13 mouse cellular contexts compared by ENCODE assay signal in genomic region chr3:41492031-41492726, GRCm38 (mm10).
DNase-seq lines count a peak whose midpoint lies in the region; ATAC-seq and TF ChIP-seq lines count a peak whose summit lies in the region.
"Had no signal": no experiment of that assay in that cellular context is flagged by ENCODE, and none has a peak within 500 bp of the region (broad histone marks: within the 10 kb centered on the region; RNA-seq: fewer than 3 reads in every experiment).

No protein-coding gene starts in this region.

- no peak for TF ChIP-seq POLR2A in ES-Bruce4 (IDR thresholded peaks at IDR 0.05; ENCODE audit: insufficient read depth, low read length)

- no peaks in the 10 kb centered on the region for H3K27me3 ChIP-seq in ES-Bruce4 (ENCODE audit: control insufficient read depth, insufficient read depth, low read length, poor library complexity, severe bottlenecking)
- H3K27me3 ChIP-seq: limb, embryonic 12.5 days; neural tube, embryonic 15.5 days; Patski; stomach, embryonic 15.5 days had no signal

- ATAC-seq in monocyte, adult 5-6 weeks (replicated peaks; ENCODE audit: insufficient number of reproducible peaks, low FRiP score, low TSS enrichment, poor library complexity, severe bottlenecking) = no peak
- ATAC-seq: Patski had no signal

- peak overlapping the region; percentile 93 for H3K9ac ChIP-seq in ES-Bruce4 (ENCODE audit: low read depth, poor library complexity, severe bottlenecking)
- H3K9ac ChIP-seq: limb, embryonic 12.5 days; neural tube, embryonic 15.5 days; stomach, embryonic 15.5 days had no signal

- H3K4me3 ChIP-seq in ES-Bruce4 (ENCODE audit: low read depth, low read length) = peak overlapping the region; percentile 100
- H3K4me3 ChIP-seq: limb, embryonic 12.5 days; neural tube, embryonic 15.5 days; stomach, embryonic 15.5 days had no signal

- TF ChIP-seq EP300 in ES-Bruce4 (IDR thresholded peaks at IDR 0.05; ENCODE audit: insufficient read depth, low read depth, low read length) = no peak

- H3K36me3 ChIP-seq in ES-Bruce4 (ENCODE audit: control insufficient read depth, insufficient read depth, low read length, poor library complexity, severe bottlenecking) = peaks cover 32% of the 10 kb centered on the region
- H3K36me3 ChIP-seq: limb, embryonic 12.5 days; neural tube, embryonic 15.5 days; stomach, embryonic 15.5 days had no signal

- peak; percentile 50 to 54 for DNase-seq in kidney, postnatal 25 days
- no peak for DNase-seq in kidney, adult 18-20 months
- peak; percentile 69 for DNase-seq in 416B (ENCODE audit: low read depth)
- DNase-seq in adrenal gland, postnatal 14 days = peak; percentile 77
- DNase-seq in thymus, postnatal 0 days (ENCODE audit: low spot score) = no peak
- DNase-seq: heart, postnatal 14 days; right cerebral cortex, postnatal 4 days had no signal

- H3K9me3 ChIP-seq in ES-Bruce4 (replicated peaks; ENCODE audit: control insufficient read depth, insufficient read depth, low read length, poor library complexity, severe bottlenecking) = no peaks in the 10 kb centered on the region
- H3K9me3 ChIP-seq: limb, embryonic 12.5 days; neural tube, embryonic 15.5 days; stomach, embryonic 15.5 days had no signal

- peaks cover 2% of the 10 kb centered on the region for H3K4me1 ChIP-seq in ES-Bruce4 (ENCODE audit: control insufficient read depth, insufficient read depth, low read length)
- H3K4me1 ChIP-seq: neural tube, embryonic 15.5 days; stomach, embryonic 15.5 days had no signal

- peak overlapping the region; percentile 82 for H3K27ac ChIP-seq in ES-Bruce4 (ENCODE audit: insufficient read depth, low read length)
- H3K27ac ChIP-seq: limb, embryonic 12.5 days; neural tube, embryonic 15.5 days; stomach, embryonic 15.5 days had no signal

- TF ChIP-seq CTCF in ES-Bruce4 (IDR thresholded peaks at IDR 0.05; ENCODE audit: low read depth, low read length) = peak; percentile 5

Comparison
In these comparisons a context has a peak if more than half of its experiments do, and no peak if none do; other contexts are left out.
1. DNase-seq: peak in kidney, postnatal 25 days (2 of 2), 416B (single experiment) and adrenal gland, postnatal 14 days (single experiment); none in kidney, adult 18-20 months (single experiment) and thymus, postnatal 0 days (single experiment).